Mouse (Mus musculus) layer of hippocampus, adult 2 months (tissue): ENCODE results near the gene Pcdh9. TPM values are rescaled to one million over a fixed set of nuclear protein-coding genes. Genes with fewer than 3 reads are reported as not detected.

ENCODE experiments used
- DNase-seq, 2 experiments: peaks; one replicate each; pipeline ENCODE4 v3.0.0; 2022; ENCODE audit warnings: low spot score in 2 of 2
- H3K27ac ChIP-seq: fragments of 200-600 bp; 2 replicates; pipeline ENCODE4 v1.8.1; 2022
- H3K4me3 ChIP-seq: fragments of 200-600 bp; 2 replicates; pipeline ENCODE4 v1.8.1; 2022; ENCODE audit warnings: mild to moderate bottlenecking
- CTCF ChIP-seq: fragments of 200-600 bp; conservative IDR thresholded peaks from 2 replicates; pipeline ENCODE4 v1.8.1; 2022; ENCODE audit warnings: antibody characterized with exemption, mild to moderate bottlenecking, moderate library complexity
- total RNA-seq, 2 experiments: library from RNA; stranded (reverse); gene quantifications; 2 replicates each; pipeline ENCODE4 v1.2.3; 2021

Gene Pcdh9
- total RNA-seq, 2 experiments from 2014 or later: 175 to 180 TPM

GRCm38 (mm10) chr14:93380757-93381156, 509.7 kb downstream of the Pcdh9 start:
- Histone ChIP-seq H3K27ac (peak overlapping the region; percentile 46; the same call in 1 of the 2 replicates), H3K4me3 (no peak overlapping the region)
- DNase-seq: no peak
- no peak for TF ChIP-seq CTCF

- DNase-seq: no peak
- TF ChIP-seq CTCF: no peak
Observed at GRCm38 (mm10) chr14:93376159-93376558, 514.3 kb downstream of the Pcdh9 start.

GRCm38 (mm10) chr14:93374181-93374580, 516.3 kb downstream of the Pcdh9 start:
- no peak for TF ChIP-seq CTCF
- Histone ChIP-seq H3K4me3 (no peak overlapping the region; the same call in 1 of the 2 replicates), H3K27ac (no peak overlapping the region)
- peak; percentile 35 to 42 for DNase-seq

More at GRCm38 (mm10) chr14:93376159-93376558, 514.3 kb downstream of the Pcdh9 start:
- no peak overlapping the region for H3K27ac ChIP-seq
- no peak overlapping the region for H3K4me3 ChIP-seq

GRCm38 (mm10) chr14:93354150-93354549, 536.3 kb downstream of the Pcdh9 start:
- no peak for DNase-seq
- no peak overlapping the region for H3K4me3 ChIP-seq
- peak; percentile 57 for TF ChIP-seq CTCF
- H3K27ac ChIP-seq: no peak overlapping the region

GRCm38 (mm10) chr14:93350906-93351305, 539.6 kb downstream of the Pcdh9 start:
- DNase-seq: peak; percentile 58 to 69
- H3K4me3 ChIP-seq: no peak overlapping the region
- no peak for TF ChIP-seq CTCF
- H3K27ac ChIP-seq: peak overlapping the region; percentile 49; the same call in 1 of the 2 replicates

- no peak for TF ChIP-seq CTCF
- Histone ChIP-seq H3K4me3 (no peak overlapping the region), H3K27ac (no peak overlapping the region)
- no peak for DNase-seq
Observed at GRCm38 (mm10) chr14:93349166-93349565, 541.3 kb downstream of the Pcdh9 start.

GRCm38 (mm10) chr14:93347031-93347430, 543.4 kb downstream of the Pcdh9 start:
- no peak overlapping the region for H3K27ac ChIP-seq
- no peak for TF ChIP-seq CTCF
- H3K4me3 ChIP-seq: no peak overlapping the region
- DNase-seq: no peak

- Histone ChIP-seq H3K27ac (no peak overlapping the region), H3K4me3 (no peak overlapping the region)
- no peak for DNase-seq
- TF ChIP-seq CTCF: no peak
Observed at GRCm38 (mm10) chr14:93342781-93343180, 547.7 kb downstream of the Pcdh9 start.

GRCm38 (mm10) chr14:93341390-93341789, 549.1 kb downstream of the Pcdh9 start:
- DNase-seq: no peak
- Histone ChIP-seq H3K4me3 (no peak overlapping the region), H3K27ac (no peak overlapping the region)
- TF ChIP-seq CTCF: no peak

GRCm38 (mm10) chr14:93329247-93329646, 561.2 kb downstream of the Pcdh9 start:
- TF ChIP-seq CTCF: no peak
- no peak for DNase-seq
- H3K4me3 ChIP-seq: no peak overlapping the region
- H3K27ac ChIP-seq: no peak overlapping the region

GRCm38 (mm10) chr14:93317393-93317792, 573.1 kb downstream of the Pcdh9 start:
- DNase-seq: peak; percentile 15 to 34
- peak; percentile 86 for TF ChIP-seq CTCF
- no peak overlapping the region for H3K4me3 ChIP-seq
- no peak overlapping the region for H3K27ac ChIP-seq

- no peak for TF ChIP-seq CTCF
- DNase-seq: no peak
- no peak overlapping the region for H3K27ac ChIP-seq
- no peak overlapping the region for H3K4me3 ChIP-seq
Observed at GRCm38 (mm10) chr14:93288361-93288760, 602.1 kb downstream of the Pcdh9 start.

- TF ChIP-seq CTCF: peak; percentile 61
- H3K4me3 ChIP-seq: no peak overlapping the region
- no peak for DNase-seq
Observed at GRCm38 (mm10) chr14:93287642-93288041, 602.8 kb downstream of the Pcdh9 start.

GRCm38 (mm10) chr14:93285136-93285535, 605.3 kb downstream of the Pcdh9 start:
- no peak overlapping the region for H3K27ac ChIP-seq
- H3K4me3 ChIP-seq: no peak overlapping the region; the same call in 1 of the 2 replicates
- no peak for DNase-seq
- no peak for TF ChIP-seq CTCF

More at GRCm38 (mm10) chr14:93287642-93288041, 602.8 kb downstream of the Pcdh9 start:
- no peak overlapping the region for H3K27ac ChIP-seq
